Mouse (Mus musculus) v-Abl transformed pro-B cells (cell line): ENCODE data around the gene Slc16a10.

Source experiments
- in situ Hi-C, 2 experiments: fragments of 400-800 bp; cut with MboI; formaldehyde crosslinking; loops; one replicate each; pipeline ENCODE4 v1.15.1; 2025; ENCODE audit not compliant: unreplicated experiment in 2 of 2

Slc16a10 gene

DNA sequence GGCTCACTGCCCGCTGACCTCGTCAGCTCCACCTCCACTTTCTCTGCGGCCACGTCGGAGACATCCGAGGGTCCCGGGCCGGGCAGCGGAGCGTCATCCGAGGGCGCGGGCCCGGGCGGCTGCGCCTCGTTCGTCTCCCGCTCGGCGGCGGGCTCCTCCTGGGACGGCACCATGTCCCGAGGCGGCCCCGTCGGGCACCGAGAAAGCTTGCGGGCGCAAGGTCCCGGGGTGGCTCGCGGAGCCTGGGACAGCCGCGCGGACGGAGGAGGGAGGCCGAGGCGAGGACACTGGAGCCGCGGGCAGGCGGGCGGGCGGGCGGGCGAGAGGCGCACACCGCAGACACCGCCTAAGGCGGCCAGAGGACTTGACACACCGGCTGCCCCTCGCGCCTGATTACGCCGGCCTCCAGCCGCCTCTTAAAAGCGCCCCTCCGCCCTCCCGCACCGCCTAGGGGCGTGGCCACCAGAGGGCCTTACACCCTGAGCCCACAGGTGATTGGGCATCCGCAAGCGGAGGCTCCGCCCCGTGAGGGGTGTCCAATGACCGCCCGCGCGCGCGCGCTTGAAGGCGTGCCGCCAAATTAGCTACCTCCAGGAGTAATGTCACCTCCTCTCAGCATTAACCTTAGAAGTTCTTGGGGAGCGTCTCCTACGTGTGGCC is at the start of gene Slc16a10:
TSS of gene Slc16a10 (minus strand) at position 395 of the 660 bp plus-strand sequence.
- in situ Hi-C loops, result no loop called here

DNA sequence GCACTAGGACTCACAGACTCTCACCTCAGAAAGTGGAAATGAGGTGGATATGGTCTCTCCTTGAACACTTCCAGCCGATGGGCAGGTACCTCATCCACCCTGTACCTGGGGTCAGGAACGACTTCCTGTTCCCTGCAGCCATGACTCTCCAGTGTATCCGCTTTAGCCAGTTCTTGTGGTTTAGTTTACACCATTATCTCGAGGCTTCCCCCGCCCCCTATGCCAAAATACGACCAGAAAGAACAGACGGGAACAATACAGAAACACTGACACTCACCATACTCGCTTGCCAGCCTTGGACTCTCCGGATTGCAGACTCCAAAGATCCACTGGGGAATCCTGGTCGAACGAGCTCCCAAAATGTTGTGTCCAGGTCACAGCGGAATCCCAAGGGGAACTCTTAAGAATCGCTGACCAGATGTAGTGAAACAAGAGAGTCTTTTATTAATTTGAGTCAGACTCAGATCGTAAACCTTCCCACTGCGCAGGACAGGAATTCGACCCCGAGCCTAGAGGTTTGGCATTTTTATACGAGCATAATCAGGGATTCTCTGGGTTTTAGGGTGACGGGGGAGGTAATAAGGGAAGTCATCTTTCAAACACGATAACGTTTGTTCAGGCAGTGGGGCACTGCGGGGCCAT is 49.4 kb upstream of the Slc16a10 start:
- in situ Hi-C loops, result no loop called here

DNA sequence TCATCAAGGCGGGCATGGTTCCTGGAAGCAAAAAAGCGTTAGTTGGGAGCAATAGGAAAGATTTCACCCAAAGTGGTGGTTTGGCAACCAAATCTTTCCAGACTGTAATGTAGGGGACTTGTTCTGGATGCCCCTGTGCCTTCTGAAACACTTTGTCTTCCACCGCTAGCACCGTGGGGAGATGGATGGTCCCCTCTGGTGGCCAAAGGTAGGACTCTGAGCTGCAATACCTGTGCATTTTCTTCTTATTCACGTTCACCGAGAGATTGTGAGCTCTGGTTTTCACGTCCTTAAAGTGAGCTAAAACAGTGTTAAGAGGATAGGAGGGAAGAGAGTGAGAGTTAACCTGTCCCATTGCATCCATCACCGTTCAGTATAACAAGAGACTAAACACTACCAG is 48.8 kb upstream of the Slc16a10 start:
- in situ Hi-C loops, result no loop called here

DNA sequence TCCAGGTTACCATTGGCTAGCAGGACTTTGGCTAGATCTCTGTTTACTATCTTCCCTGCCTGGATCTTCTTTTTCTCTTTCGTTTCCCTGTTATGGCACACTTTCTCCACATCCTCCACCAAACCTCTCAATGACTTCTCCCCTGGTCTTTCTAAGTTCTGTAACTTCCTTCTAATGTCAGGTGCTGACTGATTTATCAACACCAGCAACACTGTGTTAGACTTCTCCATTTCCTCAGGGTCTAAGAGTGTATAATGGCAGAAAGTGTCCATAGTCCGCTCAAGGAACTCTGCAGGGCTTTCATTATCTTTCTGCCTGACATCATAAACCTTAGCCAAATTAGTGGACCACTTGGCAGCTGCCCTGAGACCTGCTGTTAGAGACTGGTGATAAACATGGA is 47.6 kb upstream of the Slc16a10 start:
- in situ Hi-C loops, result no loop called here

DNA sequence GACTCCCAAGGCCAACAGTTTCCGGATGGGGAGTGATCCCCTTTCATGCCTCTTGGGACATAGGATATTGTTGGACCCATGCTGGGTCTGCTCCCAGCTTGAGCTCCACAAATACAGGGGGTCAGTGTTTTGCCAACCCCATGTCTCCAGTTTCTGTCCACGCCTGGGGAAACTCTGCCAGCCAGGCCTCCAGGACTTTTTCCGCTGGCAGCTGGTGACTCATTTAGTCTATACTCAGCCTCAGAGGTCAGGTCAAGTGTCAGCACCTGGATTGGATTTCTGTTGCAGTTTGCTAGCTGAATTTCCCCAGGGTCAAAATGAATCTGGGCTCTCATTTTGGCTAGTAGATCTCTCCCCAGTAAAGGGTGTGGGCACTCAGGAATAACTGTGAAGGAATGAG is 46.8 kb upstream of the Slc16a10 start:
- in situ Hi-C loops, result no loop called here

DNA sequence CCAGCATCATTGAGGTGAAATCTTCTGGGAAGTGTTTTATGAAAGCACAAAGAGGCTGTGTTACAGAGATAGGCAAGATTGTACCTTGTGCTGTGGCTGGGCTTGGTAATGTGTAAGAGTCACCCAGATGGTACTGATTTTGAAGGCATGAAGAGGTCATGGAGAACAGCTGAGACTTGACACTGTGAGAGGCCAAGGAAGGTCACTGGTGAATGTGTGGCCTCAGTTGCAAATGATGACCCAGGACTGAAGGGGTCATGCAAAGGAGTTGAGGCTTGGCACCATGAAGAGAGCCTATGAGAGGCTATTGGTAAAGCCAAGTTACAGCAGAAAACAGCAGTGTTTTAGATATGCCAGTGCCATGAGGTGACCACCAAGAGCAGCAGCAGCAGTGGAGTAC is 43.9 kb upstream of the Slc16a10 start:
- in situ Hi-C loops, result no loop called here

DNA sequence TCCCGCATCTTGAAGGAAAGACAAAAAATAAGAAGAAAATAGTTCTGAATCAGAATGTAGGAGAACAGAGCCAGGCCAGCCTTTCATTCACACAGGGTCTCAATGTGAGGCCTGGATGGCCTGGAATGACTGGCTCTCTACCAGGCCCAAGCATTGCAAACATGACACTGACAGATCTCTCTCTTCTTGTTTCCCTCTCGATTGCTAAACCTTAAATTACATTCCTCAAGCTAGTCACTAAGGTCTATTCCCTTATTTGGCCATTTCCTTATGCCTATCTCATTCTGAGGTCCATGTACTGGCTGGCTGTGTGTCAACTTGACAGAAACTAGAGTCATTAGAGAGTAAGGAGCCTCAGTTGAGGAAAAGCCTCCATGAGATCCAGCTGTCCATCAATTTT is 38.0 kb upstream of the Slc16a10 start:
- in situ Hi-C loops, result no loop called here

DNA sequence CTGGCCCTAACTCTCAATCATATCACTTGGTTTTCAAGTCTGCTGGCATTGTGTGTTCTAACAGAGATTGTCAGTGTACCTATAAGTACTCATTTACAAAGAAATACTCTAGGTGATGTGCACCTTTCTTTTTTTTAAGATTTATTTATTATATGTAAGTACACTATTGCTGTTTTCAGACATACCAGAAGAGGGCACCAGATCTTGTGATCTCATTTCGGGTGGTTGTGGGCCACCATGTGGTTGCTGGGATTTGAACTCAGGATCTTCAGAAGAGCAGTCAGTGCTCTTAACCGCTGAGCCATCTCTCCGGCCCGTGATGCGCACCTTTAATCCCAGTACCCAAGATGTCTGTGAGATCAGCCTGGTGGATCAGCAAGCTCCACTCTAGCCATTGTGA is 37.1 kb upstream of the Slc16a10 start:
- in situ Hi-C loops, result no loop called here

DNA sequence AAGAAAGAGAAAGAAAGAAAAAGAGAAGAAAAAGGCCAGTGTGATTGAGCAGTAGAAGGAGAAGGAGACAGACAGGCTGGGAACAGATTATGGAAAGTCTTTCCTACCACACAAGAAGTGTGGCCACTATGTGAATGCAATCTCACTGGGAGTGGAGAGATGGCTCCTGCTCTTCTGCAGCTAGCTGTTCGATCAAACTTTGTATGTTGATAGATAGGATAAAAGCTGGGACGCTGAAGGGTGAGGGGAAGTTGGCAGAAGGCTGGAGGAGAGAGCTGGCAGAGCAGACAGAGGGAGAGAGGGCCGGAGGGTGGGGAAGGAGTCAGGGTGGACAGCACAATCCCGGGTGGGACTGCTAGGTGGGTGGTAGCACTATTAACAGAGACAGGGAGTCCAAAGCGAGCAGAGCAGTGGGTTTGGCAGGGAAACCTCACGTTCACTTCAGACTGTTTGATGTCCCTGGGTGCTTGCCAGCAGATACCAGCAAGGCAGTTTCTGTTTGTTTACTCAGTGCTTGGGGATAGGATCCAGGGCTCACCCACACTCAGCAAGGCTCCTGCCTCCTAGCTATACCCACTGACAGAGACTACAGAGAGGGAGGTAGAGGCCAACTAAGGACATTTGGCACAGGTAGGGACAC is 35.4 kb upstream of the Slc16a10 start:
- in situ Hi-C loops, result no loop called here

DNA sequence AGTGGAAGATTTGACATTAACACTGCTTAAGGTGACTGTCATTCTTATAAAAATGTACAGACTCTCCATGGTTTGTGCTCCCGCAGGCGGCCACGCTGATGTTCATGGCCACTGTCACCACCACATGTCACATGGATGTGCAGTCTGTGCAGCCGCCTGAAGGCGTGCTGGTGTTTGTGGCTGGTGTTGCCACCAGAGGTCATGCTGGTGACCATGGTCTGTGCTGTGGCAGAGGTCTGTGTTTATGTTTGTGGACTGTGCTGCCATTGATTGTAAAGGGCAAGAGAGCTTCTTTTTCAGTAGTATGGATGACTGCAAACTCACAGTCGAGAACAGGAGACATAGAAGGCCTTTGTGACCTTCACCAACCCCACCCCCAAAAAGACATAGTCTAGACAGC is 30.1 kb upstream of the Slc16a10 start:
- in situ Hi-C loops, result no loop called here

DNA sequence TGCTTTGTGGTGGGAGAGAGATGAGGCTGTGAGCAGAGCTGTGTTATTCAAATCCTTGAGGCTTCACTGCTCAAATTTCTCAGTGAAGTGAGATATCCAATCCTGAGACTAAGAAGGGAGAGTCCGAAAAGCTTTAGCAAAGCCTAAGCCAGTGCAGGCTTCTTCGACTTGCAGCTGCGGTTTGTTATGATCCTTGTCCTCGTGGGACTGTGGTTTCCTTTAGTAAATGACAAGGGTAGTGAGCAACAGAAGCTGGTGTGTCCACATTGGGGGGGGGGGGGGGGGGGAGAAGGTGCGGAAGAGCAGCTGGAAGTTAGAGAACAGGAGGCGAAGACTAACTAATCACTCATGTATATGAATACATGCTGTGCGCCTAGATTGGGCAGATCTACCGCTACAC is 29.2 kb upstream of the Slc16a10 start:
- in situ Hi-C loops, result no loop called here

DNA sequence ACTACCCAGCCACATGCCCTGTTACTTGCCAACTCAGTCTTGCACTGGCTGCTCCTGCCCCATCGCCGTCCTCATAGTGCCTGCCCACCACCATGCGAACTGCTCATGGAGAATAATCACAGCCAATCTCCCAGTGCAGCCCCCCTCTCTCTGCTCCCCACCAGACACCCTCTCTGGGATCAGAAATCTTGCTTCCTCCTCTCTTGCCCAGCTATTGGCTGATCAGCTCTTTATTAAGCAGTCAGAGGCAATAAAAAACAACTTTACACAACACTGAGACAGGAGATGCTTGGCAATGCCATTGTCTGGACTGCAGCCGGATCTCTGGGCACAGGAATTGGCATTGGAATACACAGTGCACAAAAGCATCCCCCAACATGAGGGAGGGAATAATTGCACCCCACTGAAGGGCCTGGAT is 28.1 kb upstream of the Slc16a10 start:
- in situ Hi-C loops, result no loop called here

DNA sequence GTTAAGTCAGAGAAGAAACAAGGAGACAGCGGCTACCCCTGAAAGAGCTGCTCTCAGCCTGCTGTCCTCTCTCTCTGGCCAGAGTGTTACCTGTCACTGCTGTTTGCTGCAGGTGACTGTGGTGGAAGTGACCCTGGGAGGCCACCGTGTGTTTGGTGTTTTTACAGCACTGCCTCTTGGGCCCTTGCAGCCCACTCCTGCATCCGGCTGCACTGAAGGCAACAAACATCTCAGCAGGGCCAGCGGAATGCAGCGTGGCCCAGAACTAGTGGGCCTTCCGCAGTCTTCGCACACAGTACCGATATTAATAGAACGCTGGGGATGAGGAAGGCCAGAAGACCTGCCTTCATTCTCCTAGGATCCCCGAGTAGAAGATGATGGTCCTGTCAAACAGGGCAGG is 27.5 kb upstream of the Slc16a10 start:
- in situ Hi-C loops, result no loop called here

DNA sequence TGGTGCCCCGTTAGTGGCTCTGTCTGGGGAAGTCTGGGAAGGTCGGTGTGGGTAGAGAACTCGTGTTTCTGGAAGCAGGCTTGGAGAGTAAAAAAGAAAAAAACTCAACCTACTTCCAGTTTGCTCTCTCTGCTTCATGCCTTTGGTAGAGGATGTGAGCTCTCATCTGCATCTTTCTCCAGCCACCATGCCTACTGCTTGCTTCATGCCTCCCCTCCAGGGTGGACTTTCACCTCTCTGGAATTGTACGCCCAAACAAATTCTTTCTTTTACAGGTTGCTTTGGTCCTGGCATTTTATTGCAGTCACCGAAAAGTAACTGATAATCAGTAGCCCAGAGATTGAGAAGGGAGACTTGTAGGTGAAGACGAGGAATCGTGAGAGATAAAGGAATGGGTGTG is 27.0 kb upstream of the Slc16a10 start:
- in situ Hi-C loops, result no loop called here

DNA sequence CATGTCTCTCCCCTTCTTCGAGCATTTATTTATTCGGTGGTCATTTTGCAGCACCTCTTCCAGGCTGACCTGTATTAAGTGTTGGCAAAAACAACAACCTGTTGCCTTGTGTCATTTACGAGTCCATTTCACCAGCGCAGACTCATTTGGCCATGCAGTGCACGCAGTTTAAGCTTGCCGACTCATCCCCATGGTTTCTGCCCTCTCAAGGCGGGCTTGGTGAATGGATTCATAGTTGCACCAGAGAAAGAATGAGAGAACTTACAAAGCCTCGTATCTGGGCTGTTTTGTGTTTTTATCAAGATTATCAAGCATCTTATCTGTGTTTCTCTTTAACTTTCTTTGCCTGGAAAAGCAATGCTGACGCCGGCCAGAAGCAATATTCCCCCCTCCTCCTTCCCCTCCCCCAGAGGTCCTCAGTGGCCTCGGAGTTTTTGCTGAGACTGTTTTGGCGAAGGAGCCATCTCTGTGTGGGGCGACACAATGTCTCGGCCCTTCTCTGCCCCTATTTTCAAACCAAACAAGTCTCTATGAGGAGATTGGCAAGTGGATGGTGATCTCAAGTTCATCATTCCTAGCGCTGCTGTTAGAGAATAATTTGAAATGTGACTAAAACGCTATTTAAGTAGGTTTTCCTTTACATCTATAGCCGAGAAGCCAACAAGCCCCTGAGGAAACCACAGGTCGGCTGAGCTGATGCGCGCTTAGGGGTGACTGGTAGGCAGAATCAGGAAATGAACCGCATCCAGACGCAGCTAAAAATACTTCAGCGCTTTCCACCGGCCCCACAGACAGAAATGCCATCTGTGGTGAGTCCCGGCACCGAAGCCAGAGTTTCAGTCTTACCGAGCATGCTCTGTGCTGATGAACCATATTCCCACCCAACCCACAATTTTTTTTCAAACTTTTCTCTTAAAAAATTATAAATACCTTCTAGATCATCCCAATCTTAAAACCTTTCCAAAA is 22.6 kb upstream of the Slc16a10 start:
- in situ Hi-C loops, result no loop called here

DNA sequence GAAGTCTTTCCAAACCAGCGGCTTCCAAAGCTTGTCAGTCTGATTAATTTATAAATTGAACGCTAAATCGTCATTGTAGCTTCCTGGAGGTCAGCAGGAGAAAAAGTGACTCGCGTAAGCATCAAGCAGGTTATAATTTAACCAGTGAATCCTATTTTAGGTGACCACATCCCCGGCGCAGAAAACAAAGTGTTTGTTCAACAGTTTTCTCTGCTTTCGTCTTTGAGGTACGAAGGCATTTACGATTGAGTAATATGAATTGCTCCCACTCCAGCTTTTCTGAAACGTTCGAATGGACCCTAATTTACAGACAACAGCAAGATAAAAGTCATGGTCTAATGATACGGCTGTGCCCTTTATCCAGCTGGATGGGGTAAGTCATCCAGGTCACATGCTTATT is 21.9 kb upstream of the Slc16a10 start:
- in situ Hi-C loops, result no loop called here

DNA sequence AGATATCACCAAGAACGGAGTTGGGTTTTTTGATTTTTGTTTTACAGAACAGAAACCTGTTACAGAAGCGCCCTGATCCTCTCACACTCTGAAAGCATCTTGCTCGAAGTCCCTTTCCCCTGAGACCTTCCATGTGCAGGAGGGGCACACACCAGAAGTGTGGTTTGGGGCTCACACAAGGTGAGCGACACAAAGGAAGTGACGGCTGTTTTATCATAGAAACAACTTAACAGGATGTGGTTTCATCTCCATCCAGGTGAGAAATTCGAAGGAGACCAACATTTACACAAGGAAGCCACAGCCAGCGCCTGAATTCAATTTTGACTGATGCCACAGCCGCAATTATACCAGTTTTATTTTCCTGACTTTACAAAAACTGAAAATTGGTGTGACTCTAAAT is 21.3 kb upstream of the Slc16a10 start:
- in situ Hi-C loops, result no loop called here

DNA sequence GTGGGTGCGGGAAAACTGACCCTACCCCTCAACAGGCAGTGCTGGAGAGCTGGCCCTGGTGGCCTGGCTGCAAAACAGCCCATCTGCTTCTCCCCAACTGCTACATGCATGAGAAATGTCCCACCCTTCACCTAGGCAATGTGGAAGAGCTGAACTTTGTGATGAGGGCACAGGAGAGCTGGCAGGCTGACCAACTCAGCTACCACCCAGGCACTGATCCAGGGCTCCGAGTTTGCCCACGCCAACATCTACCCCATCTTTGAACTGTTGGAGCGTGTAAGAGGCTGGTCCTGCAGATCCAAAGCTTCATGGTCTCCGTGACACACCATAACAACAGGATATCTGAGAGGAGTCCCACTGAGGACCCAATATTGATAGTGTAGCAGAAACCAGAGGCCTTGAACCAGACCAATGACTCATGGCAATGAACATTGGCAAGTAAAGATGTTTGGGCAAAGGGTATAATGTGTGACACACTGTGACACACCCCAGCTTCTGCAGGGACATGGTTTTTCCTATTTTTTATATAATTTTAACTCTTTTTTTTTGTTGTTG is 19.7 kb upstream of the Slc16a10 start:
- in situ Hi-C loops, result no loop called here

DNA sequence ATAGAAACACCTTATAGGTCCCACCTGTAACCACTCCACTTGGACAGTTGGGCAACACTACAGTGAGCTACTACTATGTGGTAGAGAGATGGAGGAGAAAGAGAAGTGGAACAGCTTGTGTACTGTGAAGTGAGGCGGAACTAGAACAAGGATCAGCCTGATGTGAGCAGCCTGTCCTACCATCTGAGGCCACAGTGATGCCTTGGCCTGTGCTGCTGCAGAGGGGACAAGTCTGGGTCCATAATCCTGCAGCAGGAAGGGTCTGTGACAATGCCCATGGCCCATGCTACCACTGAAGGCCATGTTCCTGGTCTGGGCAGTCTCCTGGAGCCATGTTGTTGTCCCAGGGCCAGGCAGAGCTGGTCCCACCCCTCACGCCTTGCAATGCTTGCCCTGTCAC is 19.2 kb upstream of the Slc16a10 start:
- in situ Hi-C loops, result no loop called here

DNA sequence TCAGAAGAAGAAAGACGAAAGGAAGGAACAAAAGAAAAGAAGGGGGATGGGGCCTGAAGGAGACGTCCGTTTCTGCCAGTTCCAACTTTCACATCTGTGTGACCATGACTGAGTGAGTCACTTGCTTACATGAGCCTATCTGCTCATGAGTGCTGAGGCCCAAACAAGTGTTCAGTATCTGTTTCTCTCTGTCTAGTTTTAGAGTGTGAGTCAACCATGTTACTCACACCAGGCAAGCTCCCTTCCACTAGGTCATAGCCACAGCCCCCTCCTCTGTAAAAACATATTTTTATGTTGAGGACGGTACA is 10.4 kb upstream of the Slc16a10 start:
- in situ Hi-C loops, result no loop called here
